Mouse (Mus musculus): Measurements from ENCODE around the gene Pramef8. TPM values are rescaled to one million over a fixed set of nuclear protein-coding genes. Genes with fewer than 3 reads are reported as not detected.

The Pramef8 gene
- polyA plus RNA-seq (2021; fragmentation: Nextera tagmentation): 5.8 and 6.4 TPM in 2 replicates
- long read RNA-seq, experiment 1, transcript Pramef8-202 (5 exons, 3,886 nt): minor isoform, 21 of 72 reads
- long read RNA-seq, experiment 1, transcript Pramef8-201 (4 exons, 3,260 nt): major isoform, 40 of 72 reads
- long read RNA-seq, experiment 1, partial matches to known transcripts: 7 of 72 reads
- long read RNA-seq, experiment 1, other reads (novel, unspliced or antisense): 4 of 72 reads
- long read RNA-seq, experiment 2, partial matches to known transcripts: 2 of 9 reads
- long read RNA-seq, experiment 2, other reads (novel, unspliced or antisense): 3 of 9 reads

GRCm38 (mm10) chr4:143412219-143413092, at the start of gene Pramef8:
Gene Pramef8, plus strand, starts transcription at chr4:143412426.

GRCm38 (mm10) chr4:143394181-143394580, 18.0 kb upstream of the Pramef8 start, which contains the start of gene Pramel1:
Gene Pramel1, plus strand, starts transcription at chr4:143394428.

GRCm38 (mm10) chr4:143450224-143450623, 38.0 kb downstream of the Pramef8 start, which contains the start of gene Oog4:
Gene Oog4, minus strand, starts transcription at chr4:143450324.

Other genes with a start within 250 kb of the Pramef8 start
- gene Prdm2, start 199.4 kb upstream of the Pramef8 start, polyA plus RNA-seq (2021; fragmentation: Nextera tagmentation): 5.2 and 8.3 TPM in 2 replicates
- gene Pdpn, start 112.9 kb upstream of the Pramef8 start, polyA plus RNA-seq (2021; fragmentation: Nextera tagmentation): 29.8 and 32.9 TPM in 2 replicates
- gene Lrrc38, start 62.7 kb upstream of the Pramef8 start, polyA plus RNA-seq (2021; fragmentation: Nextera tagmentation): 3.2 and 4.2 TPM in 2 replicates
- not detected in 2 replicates for gene Pramel1, start 18.0 kb upstream of the Pramef8 start, polyA plus RNA-seq (2021; fragmentation: Nextera tagmentation)
- gene Oog4, start 37.9 kb downstream of the Pramef8 start, polyA plus RNA-seq (2021; fragmentation: Nextera tagmentation): not detected in 2 replicates
- gene Gm13043, start 98.9 kb downstream of the Pramef8 start, polyA plus RNA-seq (2021; fragmentation: Nextera tagmentation): not detected in 2 replicates
- gene Gm13040, start 123.5 kb downstream of the Pramef8 start, polyA plus RNA-seq (2021; fragmentation: Nextera tagmentation): not detected in 2 replicates
- not detected in 2 replicates for gene BC080695, start 139.3 kb downstream of the Pramef8 start, polyA plus RNA-seq (2021; fragmentation: Nextera tagmentation)
- not detected in 2 replicates for gene Gm13057, start 139.3 kb downstream of the Pramef8 start, polyA plus RNA-seq (2021; fragmentation: Nextera tagmentation)
- not detected in 2 replicates for gene Gm13083, start 202.6 kb downstream of the Pramef8 start, polyA plus RNA-seq (2021; fragmentation: Nextera tagmentation)
- gene Gm13088, start 244.8 kb downstream of the Pramef8 start, polyA plus RNA-seq (2021; fragmentation: Nextera tagmentation): not detected in 2 replicates